Mouse (Mus musculus) kidney, adult 2 months (tissue): ENCODE measurements at regions not wholly inside any gene's neighbourhood (a gene's known extent, or its start where the extent isn't known, plus 50 kb on each side); places are given as distances from the start of the nearest gene placed in this dataset.

ENCODE experiments used
- CTCF ChIP-seq: fragments of 200-500 bp; conservative IDR thresholded peaks from 2 replicates; pipeline ENCODE4 v1.5.1; 2011; ENCODE audit warnings: low read depth, mild to moderate bottlenecking, control low read depth, low read length, moderate library complexity, mixed read lengths; ENCODE audit not compliant: insufficient read depth, insufficient read length
- POLR2A ChIP-seq: fragments of 200-500 bp; IDR thresholded peaks from one replicate; pipeline ENCODE4 v1.6.1; 2011; ENCODE audit warnings: low read depth, low read length, control low read depth

- no peak for TF ChIP-seq CTCF
- TF ChIP-seq POLR2A, result no peak
Measured at GRCm38 (mm10) chr4:52365866-52366265, 73.2 kb upstream of the Smc2 start.
